Mouse (Mus musculus) layer of hippocampus, postnatal 14 days (tissue): ENCODE data around the gene Ddc. TPM values are rescaled to one million over a fixed set of nuclear protein-coding genes. Genes with fewer than 3 reads are reported as not detected.
A peak's percentile ranks its signal among the peaks of the same experiment; 100 is the strongest.

Experiments used
- DNase-seq, 2 experiments: peaks; one replicate each; pipeline ENCODE4 v3.0.0; 2021 to 2022; ENCODE audit warnings: low spot score in 2 of 2, mixed read lengths in 1 of 2
- total RNA-seq, 2 experiments: library from RNA; stranded (reverse); gene quantifications; 2 replicates each; pipeline ENCODE4 v1.2.3; 2021

Ddc gene
- total RNA-seq, 2 experiments from 2014 or later, result 11.9 to 15.0 TPM

DNA sequence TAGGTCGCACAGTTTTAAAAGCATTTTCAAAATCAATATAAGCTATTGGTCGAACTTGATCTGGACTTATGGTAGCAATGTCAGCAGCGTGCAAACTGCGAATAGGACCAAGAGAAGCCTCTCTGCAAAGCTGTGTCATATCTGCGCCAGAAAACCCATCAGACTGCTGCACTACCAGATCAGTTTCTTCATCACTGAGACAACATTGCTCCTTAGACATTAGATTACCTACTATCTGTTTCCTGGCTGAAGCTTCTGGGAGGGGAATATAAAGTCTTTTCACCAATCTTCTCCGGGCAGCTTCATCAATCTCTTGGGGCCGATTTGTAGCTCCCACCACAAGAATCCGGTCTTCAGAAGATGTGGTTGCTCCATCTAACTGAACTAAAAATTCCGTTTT lies 96.9 kb downstream of the Ddc start:
- no peak for DNase-seq

DNA sequence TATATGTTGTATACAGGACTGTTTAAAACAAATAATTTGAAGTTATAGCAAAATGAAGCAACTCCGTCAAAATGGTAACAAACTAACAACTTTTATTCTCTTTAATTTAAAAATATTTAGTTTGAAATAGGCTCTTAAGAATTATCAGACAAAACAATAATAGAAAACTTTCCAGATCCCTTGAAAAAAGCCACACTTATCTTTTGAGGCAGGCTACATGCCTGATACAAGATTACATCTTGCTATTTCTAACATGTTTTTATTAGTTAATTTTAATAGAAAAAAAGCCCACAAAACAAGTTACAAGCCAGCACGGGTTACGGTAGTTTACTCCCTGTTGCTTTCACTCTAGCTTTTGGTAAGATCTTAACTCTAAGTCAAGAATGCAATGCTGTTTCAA lies 97.6 kb downstream of the Ddc start:
- no peak for DNase-seq

DNA sequence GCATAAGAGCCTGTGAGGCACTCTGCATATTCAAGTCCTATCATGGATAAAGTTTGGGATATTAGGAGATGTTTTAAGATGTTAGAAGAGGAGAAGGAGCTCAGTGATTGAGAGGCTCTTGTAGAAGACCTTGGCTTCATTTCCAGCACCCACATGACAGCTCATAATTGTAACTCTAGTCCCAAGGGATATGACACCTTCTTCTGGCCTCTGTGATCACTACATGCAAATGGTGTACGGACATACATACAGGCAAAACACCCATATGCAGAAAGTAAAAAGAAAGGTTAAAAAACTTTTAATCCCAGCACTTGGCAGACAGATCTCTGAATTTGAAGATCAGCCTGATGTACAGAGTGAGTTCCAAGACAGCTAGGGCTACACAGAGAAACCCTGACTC lies 99.3 kb downstream of the Ddc start:
- DNase-seq, result no peak

DNA sequence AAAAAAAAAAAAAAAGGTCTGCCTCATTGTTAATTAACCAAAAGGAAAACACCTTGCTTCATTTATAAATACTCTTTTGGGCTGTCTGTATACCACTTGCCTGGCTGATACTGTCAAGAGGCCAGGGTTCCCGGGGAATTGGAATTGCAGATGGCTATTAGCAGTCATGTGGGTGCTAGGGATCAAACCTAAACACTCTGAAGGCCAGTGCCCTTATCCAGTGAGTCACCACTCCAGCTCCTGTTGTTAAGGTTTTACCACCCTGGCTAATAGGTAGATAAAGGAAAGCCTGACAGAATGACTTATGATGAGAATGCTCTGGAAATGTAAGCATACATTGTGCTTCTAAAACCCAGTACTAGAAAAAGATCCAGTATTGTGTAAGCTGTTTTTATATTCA lies 103.3 kb downstream of the Ddc start:
- no peak for DNase-seq

DNA sequence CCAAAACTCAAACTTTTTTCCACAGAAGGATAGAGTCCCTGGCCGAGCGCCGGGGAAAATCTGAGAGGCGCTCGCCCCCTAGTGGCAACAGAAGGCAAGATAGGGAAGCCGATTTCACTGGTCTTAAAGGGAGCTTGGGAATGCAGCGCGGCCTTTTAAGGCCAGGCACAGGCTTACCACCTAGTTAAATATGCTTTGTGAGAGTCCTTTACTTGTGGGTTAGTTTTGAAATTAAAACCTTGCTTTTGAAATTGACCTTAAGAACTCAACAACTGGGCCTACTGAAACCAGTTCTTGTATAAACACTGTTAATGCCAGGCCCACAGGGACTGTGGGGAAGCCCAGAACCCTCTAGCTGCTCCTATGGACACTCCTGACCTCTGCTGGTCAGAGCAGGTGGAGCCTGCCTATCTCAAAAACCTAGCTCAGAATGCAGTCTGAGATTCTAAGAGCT lies 109.4 kb downstream of the Ddc start:
- peak; percentile 71 to 76 for DNase-seq

DNA sequence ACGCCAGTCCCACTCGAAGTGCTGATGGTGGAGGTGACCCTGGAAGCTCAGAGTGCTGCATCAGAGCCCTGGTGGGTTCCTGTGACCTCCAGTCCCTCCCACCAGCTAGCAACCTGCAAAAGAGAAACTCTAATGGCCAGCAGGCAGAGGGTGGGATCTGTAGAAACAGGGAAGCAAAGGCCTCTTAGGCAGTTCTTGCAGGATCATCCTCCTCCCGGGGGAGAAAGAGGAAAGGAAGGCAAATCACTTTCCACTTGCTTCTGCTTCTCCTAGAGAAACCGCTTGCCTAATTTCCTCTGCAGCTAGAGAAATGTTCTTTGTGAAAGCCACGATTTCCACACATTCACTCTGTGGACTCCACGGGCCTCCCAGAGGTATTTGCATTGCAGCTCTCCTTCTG lies 112.5 kb downstream of the Ddc start:
- no peak for DNase-seq

DNA sequence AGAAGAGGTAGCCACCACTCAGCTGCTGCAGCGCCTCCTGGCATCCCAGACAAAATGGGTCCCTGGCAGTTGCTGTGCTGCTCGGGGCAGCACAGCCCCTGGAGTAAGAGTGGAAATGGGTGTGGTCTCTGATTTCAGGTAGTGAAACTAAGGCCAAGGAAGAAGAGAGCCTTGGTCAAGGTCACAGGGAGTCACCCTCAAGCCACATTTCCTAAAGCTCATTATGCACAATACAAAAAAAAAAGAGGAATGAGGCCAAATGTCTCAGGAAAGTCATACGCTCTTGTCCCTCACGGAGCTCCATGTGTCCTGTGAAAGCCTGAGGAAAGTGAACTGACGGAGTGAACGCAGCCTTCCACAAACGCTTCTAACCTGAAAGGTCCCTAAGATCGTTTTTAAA lies 116.2 kb downstream of the Ddc start:
- DNase-seq, result no peak

DNA sequence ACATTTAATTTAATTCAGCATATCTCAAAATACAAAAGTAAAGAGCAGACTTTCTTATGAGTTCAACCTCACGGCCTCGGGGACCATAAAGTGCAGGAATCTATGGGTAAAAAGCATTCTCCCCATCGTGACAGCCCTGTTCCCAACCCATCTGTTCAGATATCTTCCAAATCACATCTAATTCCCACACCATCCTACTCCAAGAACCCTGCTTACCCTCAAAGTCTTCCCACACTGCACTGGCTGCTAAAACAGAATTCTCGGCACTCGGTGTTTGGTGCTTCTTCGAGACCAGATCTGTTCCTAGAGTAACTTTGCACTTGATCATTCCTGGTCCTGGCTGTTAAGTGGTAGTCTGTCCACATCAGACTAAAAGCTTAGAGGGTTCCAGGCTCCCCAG lies 119.6 kb downstream of the Ddc start:
- no peak for DNase-seq

DNA sequence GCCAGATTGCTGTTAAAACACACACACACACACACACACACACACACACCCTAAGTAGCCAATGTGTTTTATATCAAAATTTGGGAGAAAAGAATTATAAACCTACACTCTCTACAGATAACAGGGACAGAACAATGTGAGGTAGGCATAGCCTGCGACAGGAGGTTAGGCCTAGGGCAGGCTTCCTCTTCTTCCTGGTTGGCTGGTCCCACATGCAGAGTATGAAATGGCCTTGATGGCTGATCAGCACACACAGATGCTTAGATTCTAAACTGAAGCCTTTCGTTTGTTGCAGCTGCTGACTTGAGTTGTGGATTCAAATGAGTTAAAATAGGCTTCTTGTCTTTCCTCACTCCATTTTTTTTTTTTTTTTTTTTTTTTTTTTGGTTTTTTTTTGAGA lies 120.1 kb downstream of the Ddc start:
- no peak for DNase-seq

DNA sequence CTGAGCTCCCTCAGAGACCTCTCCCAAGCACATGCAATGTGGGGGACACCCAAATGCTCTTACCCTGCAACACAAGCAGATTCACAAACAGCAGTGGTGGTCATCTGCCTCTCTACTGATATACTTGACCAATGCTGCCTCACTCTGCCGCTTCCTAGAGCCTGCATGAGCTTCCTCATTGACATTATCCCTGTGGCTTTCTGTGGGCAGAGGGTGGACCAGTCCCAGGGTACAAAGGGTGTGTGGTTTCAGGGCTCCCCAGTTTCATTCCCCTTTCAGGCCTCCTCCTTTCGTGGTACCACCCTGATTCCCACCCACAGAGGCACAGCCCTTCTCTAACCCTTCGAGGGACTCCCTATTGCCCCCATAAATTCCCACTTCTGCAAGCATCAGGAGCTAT lies 120.7 kb downstream of the Ddc start:
- DNase-seq, result no peak

DNA sequence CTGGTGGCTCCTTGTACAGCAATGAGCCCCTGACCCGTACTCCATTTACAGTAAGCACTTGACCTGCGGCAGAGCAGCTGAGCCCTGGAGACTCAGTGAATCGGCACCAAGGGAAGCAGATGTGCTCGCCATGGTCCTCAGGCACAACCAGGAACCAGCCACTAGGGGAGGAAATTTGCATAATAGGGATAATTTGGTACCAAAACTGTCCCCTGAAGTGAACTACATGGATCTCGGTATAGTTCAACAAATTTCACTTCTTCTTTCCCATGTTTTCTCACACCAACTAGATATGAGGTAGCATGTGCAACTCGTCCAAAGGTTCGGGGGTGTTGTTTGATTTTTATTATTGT lies 121.1 kb downstream of the Ddc start:
- no peak for DNase-seq

DNA sequence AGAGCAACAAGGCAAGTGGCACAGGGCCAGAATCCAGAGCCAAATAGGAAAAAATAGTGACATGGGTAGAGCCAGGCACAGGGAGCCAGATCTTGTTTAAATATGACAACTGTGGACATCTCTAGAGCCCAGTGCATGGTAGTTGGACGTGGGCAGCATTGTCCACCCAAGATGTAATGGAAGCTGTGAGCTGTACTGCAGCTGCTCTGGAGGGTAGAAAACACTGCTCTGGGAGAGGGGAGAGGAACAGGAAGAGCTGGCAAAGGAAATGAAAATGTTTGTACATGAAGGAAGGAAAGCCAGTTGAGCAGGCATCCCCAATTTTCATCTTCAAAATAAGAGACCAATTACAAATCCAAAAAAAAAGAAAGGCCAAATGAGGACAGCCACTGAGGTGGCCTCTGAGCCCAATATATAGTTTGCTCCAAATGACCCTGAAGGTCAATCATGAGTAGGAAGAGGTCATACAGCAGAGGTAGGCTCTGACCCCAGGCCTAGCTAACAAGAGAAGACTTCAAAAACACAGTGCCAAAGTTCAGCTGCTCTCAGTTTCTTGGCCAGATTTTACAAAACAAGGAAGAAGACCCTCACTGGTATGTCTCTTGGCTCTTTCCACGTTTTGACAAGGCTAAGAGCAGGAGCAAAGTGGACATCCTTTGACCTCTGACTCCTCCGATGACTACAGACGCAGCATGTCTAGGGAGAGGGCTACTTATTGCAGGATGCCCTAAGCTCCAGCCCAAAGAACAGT lies 121.7 kb downstream of the Ddc start:
- DNase-seq, result no peak

DNA sequence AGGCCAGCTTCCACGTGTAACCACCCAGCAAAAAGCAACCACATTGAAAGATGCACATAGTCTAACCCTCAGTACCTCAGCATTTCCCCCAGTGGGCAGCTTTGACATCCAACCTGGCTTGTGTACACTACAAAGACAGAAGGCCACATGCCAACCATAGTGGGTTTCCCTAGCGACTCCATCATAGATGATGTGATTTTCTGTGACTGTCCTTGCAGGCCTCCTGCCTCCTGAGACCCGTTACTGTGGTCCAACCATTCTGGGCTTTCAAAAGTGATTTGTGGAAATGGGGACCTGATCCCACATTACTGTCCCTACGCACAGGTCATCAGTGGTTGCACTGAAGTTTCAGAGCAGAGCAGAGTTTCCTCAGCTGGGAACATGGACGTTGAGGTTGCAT lies 123.1 kb downstream of the Ddc start:
- no peak for DNase-seq

DNA sequence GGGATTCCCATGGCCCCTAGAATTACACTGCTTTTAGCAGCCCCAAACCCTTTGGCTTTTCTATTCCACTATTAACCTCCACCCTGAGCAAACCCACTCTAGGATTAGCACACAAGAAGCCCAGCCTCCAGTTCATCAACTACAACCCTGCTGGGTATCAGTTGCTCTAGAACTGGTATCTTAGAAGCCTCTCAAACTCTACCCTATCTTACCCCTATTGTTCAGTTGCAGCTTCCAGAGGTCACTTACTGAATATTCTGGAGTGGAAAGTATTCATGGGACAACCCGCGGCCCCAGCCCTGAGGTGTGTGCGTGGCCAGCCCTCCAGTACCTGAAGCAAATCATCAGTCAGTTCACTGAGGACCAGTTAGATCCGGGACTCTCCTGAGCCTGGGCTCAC lies 123.6 kb downstream of the Ddc start:
- no peak for DNase-seq

DNA sequence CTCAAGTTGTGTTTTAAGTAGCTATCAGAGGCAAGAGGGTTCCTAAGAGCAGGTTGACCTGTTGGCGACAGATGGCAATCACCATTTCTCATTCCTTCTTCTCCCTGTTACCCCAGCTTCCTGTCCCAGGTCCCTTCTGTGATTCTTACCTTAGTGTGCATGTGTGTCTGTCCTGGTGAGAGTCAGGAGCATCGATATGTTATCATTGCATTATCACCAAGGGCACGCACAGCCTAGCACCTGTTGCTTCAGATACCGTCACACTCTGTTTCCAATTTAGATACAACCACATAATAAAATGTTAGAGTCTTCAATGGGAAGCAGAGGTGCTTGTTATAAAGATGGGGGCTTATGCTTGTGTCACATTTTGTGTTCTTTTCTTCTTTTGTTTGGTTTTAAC lies 125.7 kb downstream of the Ddc start:
- no peak for DNase-seq

DNA sequence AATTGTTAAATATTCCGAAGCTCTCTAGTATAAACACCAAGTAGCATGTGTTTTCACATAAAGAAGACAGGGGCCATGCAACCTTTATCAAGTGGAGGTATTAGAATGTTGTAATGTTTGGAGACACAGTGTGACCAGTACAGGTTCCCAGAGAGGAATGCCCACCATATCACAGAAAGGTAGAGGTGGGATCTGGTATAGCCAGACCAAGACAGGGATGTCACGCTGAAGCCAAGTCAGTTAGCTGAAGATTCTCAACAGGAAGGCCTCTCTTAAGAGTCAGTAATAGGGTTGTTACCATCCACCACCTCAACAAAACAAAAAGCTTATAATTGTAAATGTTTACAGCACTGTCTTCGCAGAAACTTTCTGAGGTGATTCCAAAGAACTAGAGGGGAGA lies 127.3 kb downstream of the Ddc start:
- no peak for DNase-seq

DNA sequence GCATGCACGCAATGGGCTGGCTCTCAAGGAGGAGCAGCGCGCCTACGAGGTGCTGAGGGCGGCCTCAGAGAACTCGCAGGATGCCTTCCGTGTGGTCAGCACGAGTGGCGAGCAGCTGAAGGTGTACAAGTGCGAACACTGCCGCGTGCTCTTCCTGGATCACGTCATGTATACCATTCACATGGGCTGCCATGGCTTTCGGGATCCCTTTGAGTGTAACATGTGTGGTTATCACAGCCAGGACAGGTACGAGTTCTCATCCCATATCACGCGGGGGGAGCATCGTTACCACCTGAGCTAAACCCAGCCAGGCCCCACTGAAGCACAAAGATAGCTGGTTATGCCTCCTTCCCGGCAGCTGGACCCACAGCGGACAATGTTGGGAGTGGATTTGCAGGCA lies 128.7 kb downstream of the Ddc start:
- no peak for DNase-seq

DNA sequence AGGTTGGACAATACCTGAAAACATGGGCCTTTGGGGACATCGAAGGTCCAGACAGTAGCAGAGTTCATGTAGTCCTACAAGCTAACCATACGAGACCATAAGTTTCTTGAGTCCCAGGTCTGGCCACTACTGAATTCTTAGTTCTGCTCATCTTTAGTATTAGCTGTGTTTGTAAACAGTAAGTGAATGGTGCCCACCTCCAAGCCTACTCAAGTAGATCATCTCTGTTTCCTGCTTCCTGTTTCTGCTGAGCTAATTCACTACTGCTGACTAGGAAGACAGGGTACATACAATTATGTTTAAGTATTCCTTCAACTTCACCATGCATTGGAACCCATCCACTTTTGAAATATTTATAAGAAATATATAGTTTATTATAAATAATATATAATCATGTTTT lies 129.9 kb downstream of the Ddc start:
- no peak for DNase-seq

DNA sequence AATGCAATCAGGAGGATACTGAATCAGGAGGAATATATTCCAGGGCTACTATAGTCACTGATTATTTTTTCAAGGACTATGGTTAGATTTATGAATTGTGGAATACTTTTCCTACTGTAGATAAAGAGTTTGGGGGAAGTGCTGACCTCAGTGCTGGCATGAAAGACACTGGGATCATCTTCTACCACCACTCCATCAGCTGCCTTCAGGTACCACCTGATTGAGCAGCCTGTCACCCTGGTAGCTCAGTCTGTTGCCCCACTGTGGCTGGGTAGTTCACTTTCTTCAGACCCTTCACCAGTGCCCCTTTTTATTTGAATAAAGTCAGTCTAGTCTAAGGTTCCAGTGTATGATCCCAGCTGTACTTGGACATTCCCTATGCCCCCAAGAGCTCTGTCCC lies 131.2 kb downstream of the Ddc start:
- DNase-seq, result no peak

DNA sequence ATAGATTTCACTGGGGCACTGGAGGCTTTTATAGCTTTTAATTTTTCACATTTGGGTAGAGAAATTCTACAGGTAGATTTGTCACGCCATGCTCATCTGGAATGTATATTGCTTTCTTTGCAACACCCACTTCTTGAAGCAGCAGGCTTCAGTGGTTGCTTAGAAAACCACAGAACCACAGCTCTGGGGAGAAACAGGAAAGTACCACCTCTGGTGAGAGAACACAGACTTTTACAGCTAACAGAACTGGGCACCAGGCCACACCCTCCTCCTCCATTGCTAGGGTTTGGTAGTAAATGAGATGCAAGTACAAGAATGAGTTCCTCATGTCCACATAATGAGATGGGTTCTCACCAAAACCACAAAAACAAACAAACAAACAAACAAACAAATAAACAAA lies 131.8 kb downstream of the Ddc start:
- DNase-seq, result no peak

DNA sequence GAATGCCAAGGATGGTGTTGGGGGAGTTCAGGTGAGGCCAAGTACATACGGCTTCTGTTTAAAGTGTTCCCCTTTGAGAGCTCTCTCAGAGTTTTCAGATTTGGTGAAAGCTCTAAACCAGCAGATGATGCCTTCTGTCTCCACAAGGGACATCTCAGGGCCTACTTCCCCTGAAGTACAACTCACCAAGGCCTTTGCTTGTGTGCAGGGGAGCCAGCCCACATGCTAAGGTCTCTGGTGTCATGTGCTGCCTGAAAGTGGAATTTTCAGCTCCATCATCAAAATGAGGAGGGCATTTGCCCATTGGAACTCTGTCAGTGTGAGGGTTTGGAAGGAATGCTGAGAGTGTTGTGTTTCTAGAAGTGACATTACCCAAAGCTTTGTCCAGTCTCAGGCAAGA lies 132.5 kb downstream of the Ddc start:
- DNase-seq, result no peak
